Mouse (Mus musculus): ENCODE data around the gene Clic1. TPM values are rescaled to one million over a fixed set of nuclear protein-coding genes. Genes with fewer than 3 reads are reported as not detected.

Gene Clic1
- total and polyA plus RNA-seq, 3 experiments, result 32.5 to 44.4 (median 33.1) TPM

DNA sequence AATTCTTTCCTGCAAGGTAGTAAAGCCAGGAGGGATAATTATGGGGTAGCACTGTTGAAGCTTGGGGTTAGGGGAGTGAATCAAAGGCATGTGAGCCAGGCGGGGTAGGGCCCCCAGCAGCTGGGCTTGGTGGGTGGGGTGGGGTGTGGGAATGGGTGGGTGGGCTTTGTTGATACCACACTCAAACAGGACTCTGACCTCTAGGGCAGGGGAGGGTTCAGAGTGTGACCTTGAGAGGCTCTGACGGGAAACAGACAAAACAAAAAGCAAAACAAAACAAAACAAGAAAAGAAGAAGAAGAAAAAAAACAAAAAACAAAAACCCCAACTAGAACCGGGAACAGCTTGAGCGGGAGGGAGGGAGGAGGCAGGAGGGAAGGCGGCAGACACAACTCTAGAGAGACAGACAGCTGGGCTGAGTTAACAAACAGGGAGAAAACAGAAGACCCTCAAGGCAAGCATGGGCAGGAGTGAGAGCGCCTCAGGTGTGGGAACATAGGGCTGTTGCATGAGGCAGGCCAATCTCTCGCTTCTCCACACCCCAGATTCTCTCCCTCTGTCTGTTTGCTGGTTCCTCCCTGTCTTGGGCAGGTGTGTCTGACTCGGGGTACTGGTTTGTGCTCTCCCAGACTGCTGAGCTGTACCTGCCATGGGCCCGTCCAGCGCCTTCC is 26.9 kb downstream of the Clic1 start, which contains the start of gene Ly6g6e:
Gene Ly6g6e (plus strand): TSS at position 396 of the 670 bp plus-strand sequence.
- peak within 1 kb of the TSS; percentile 73 for H3K9ac ChIP-seq (ENCODE audit: low read depth, low read length)
- H3K79me2 ChIP-seq (replicated peaks; ENCODE audit: control insufficient read depth, insufficient read depth, low read length), result no peaks in the 10 kb centered on the region
- H3K27me3 ChIP-seq (ENCODE audit: control insufficient read depth, insufficient read depth, low read length), result no peaks in the 10 kb centered on the region
- peak within 1 kb of the TSS; percentile 57 for H3K4me3 ChIP-seq
- no peaks in the 10 kb centered on the region for H3K36me3 ChIP-seq (ENCODE audit: control insufficient read depth, insufficient read depth, low read length)
- peak within 1 kb of the TSS; percentile 68 for H3K27ac ChIP-seq
- peaks cover 8% of the 10 kb centered on the region for H3K4me1 ChIP-seq (ENCODE audit: control insufficient read depth, insufficient read depth, low read length)
- no peak for TF ChIP-seq EP300 (IDR thresholded peaks at IDR 0.05; ENCODE audit: insufficient read depth, low read depth, low read length)
- no peak for TF ChIP-seq POLR2A (IDR thresholded peaks at IDR 0.05; ENCODE audit: insufficient read depth, low read depth, low read length)
- no peak for TF ChIP-seq CTCF (IDR thresholded peaks at IDR 0.05)
- DNase-seq, result no peak
- WGBS, result 51% methylated on average over 10 of the region's 10 CpGs
- intact Hi-C loops (cut with DNase I), result no loop called here

DNA sequence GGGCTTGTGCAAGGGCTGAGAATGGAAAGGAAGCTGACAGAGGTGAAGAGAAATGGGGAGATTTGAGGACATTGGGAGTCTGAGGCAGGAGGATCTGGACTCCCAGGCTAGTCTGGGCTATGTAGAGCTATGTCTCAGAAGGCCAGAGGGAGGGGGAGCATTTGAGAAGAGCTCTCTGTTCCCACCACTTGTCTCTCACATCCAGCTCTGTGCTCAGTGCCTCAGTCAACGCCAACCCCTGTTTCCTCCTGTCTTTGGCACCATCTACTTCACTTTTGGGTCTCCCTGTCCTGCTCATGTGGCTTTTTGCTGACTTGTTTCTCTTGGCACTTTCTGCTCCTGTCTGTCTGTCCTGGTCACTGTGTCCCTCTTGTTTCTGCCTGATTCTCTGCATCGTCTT is 27.5 kb downstream of the Clic1 start:
- Histone ChIP-seq H3K79me2 (replicated peaks; ENCODE audit: control insufficient read depth, insufficient read depth, low read length) (no peaks in the 10 kb centered on the region), H3K4me1 (ENCODE audit: control insufficient read depth, insufficient read depth, low read length) (peaks cover 8% of the 10 kb centered on the region), H3K36me3 (ENCODE audit: control insufficient read depth, insufficient read depth, low read length) (no peaks in the 10 kb centered on the region), H3K27ac (peak overlapping the region; percentile 68), H3K9ac (ENCODE audit: low read depth, low read length) (peak overlapping the region; percentile 73), H3K4me3 (peak overlapping the region; percentile 57), H3K27me3 (ENCODE audit: control insufficient read depth, insufficient read depth, low read length) (no peaks in the 10 kb centered on the region)
- no peak for TF ChIP-seq CTCF (IDR thresholded peaks at IDR 0.05)
- TF ChIP-seq POLR2A (IDR thresholded peaks at IDR 0.05; ENCODE audit: insufficient read depth, low read depth, low read length), result no peak
- no peak for TF ChIP-seq EP300 (IDR thresholded peaks at IDR 0.05; ENCODE audit: insufficient read depth, low read depth, low read length)
- intact Hi-C loops (cut with DNase I), result no loop called here
- no peak for DNase-seq
- WGBS, result 34% methylated on average over 2 of the region's 2 CpGs

DNA sequence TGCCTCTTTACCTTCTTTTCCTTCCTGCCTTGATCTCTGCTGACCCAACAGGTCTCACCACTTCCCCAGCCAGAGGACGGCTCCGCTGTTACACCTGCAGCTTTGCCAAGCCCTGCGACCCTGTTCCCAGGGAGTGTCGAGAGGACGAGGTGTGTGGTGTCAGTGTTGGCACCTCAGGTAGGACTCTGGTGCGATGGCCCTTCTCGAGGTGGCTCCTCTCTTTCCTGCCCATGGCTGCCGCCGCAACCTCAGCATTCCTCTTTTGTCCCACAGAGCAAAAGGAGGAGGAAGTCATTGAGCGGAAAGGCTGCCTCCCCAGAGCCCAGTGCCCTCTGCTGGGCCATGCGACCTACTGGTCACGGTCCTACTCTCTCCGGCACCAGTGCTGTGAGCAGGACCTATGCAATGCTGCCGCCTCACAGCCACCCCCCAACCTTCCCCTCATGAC is 28.0 kb downstream of the Clic1 start, which contains the start of gene Ly6g6d:
Gene Ly6g6d (minus strand): TSS at position 280 of the 448 bp plus-strand sequence.
- H3K27ac ChIP-seq, result peak within 1 kb of the TSS; percentile 68
- no peaks in the 10 kb centered on the region for H3K36me3 ChIP-seq (ENCODE audit: control insufficient read depth, insufficient read depth, low read length)
- peak; percentile 69 to 73 for DNase-seq
- no peaks in the 10 kb centered on the region for H3K27me3 ChIP-seq (ENCODE audit: control insufficient read depth, insufficient read depth, low read length)
- 10% methylated on average over 14 of the region's 14 CpGs for WGBS
- H3K4me3 ChIP-seq, result peak within 1 kb of the TSS; percentile 57
- TF ChIP-seq EP300 (IDR thresholded peaks at IDR 0.05; ENCODE audit: insufficient read depth, low read depth, low read length) (no peak), CTCF (IDR thresholded peaks at IDR 0.05) (peak; percentile 76), POLR2A (IDR thresholded peaks at IDR 0.05; ENCODE audit: insufficient read depth, low read depth, low read length) (peak; percentile 55; the same call in 1 of the 2 replicates)
- H3K9ac ChIP-seq (ENCODE audit: low read depth, low read length), result peak within 1 kb of the TSS; percentile 73
- H3K4me1 ChIP-seq (ENCODE audit: control insufficient read depth, insufficient read depth, low read length), result peaks cover 8% of the 10 kb centered on the region
- intact Hi-C loops (cut with DNase I), result loop anchor here (1.0 kb wide), 1 partner anchor 57 kb away; no protein-coding TSS in a partner anchor
- no peaks in the 10 kb centered on the region for H3K79me2 ChIP-seq (replicated peaks; ENCODE audit: control insufficient read depth, insufficient read depth, low read length)

- WGBS, result 11% methylated on average over 9 of the region's 9 CpGs
- H3K4me3 ChIP-seq, result no peak overlapping the region
- H3K4me1 ChIP-seq (ENCODE audit: control insufficient read depth, insufficient read depth, low read length), result peaks cover 8% of the 10 kb centered on the region
- H3K9ac ChIP-seq (ENCODE audit: low read depth, low read length), result no peak overlapping the region
- no peaks in the 10 kb centered on the region for H3K27me3 ChIP-seq (ENCODE audit: control insufficient read depth, insufficient read depth, low read length)
- peak in 1 of 2 experiments; percentile 26 for DNase-seq
- TF ChIP-seq CTCF (IDR thresholded peaks at IDR 0.05), result peak; percentile 8; the same call in 1 of the 2 replicates
- TF ChIP-seq POLR2A (IDR thresholded peaks at IDR 0.05; ENCODE audit: insufficient read depth, low read depth, low read length), result no peak
- TF ChIP-seq EP300 (IDR thresholded peaks at IDR 0.05; ENCODE audit: insufficient read depth, low read depth, low read length), result no peak
- no peaks in the 10 kb centered on the region for H3K36me3 ChIP-seq (ENCODE audit: control insufficient read depth, insufficient read depth, low read length)
- intact Hi-C loops (cut with DNase I), result no loop called here
- H3K79me2 ChIP-seq (replicated peaks; ENCODE audit: control insufficient read depth, insufficient read depth, low read length), result no peaks in the 10 kb centered on the region
- no peak overlapping the region for H3K27ac ChIP-seq
Measured at GRCm38 (mm10) chr17:35079778-35080177, 30.0 kb downstream of the Clic1 start.

- intact Hi-C loops (cut with DNase I), result no loop called here
- Histone ChIP-seq H3K27ac (no peak overlapping the region), H3K79me2 (replicated peaks; ENCODE audit: control insufficient read depth, insufficient read depth, low read length) (no peaks in the 10 kb centered on the region), H3K4me1 (ENCODE audit: control insufficient read depth, insufficient read depth, low read length) (peaks cover 8% of the 10 kb centered on the region), H3K36me3 (ENCODE audit: control insufficient read depth, insufficient read depth, low read length) (no peaks in the 10 kb centered on the region), H3K4me3 (no peak overlapping the region), H3K27me3 (ENCODE audit: control insufficient read depth, insufficient read depth, low read length) (no peaks in the 10 kb centered on the region), H3K9ac (ENCODE audit: low read depth, low read length) (no peak overlapping the region)
- TF ChIP-seq EP300 (IDR thresholded peaks at IDR 0.05; ENCODE audit: insufficient read depth, low read depth, low read length) (no peak), POLR2A (IDR thresholded peaks at IDR 0.05; ENCODE audit: insufficient read depth, low read depth, low read length) (no peak)
- no peak for DNase-seq
- 35% methylated on average over 6 of the region's 6 CpGs for WGBS
Measured at GRCm38 (mm10) chr17:35080248-35080647, 30.5 kb downstream of the Clic1 start.

DNA sequence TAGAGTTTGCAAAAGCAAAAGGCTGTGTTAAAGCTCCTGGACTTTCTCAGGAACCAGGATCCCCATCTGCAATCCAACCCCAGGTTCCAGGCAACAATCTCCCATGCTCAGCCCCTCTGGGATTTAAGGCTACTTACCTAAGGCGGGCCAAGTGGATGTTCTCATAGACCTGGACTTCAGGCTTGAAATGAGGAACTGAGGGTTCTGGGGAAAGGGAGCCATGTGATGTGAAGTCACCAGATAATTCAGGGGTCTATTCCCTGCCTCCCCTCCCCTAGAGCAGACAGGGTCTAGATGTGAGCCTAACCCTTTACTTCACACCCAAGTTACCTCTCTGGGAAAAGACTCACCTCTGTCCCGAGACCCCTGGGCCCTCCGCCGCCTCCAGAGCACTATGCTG is 30.9 kb downstream of the Clic1 start:
- Histone ChIP-seq H3K9ac (ENCODE audit: low read depth, low read length) (no peak overlapping the region), H3K36me3 (ENCODE audit: control insufficient read depth, insufficient read depth, low read length) (no peaks in the 10 kb centered on the region), H3K79me2 (replicated peaks; ENCODE audit: control insufficient read depth, insufficient read depth, low read length) (no peaks in the 10 kb centered on the region), H3K27ac (no peak overlapping the region), H3K27me3 (ENCODE audit: control insufficient read depth, insufficient read depth, low read length) (no peaks in the 10 kb centered on the region), H3K4me3 (no peak overlapping the region), H3K4me1 (ENCODE audit: control insufficient read depth, insufficient read depth, low read length) (peaks cover 8% of the 10 kb centered on the region)
- TF ChIP-seq EP300 (IDR thresholded peaks at IDR 0.05; ENCODE audit: insufficient read depth, low read depth, low read length) (no peak), POLR2A (IDR thresholded peaks at IDR 0.05; ENCODE audit: insufficient read depth, low read depth, low read length) (no peak), CTCF (IDR thresholded peaks at IDR 0.05) (no peak)
- 93% methylated on average over 4 of the region's 4 CpGs for WGBS
- DNase-seq, result no peak
- intact Hi-C loops (cut with DNase I), result no loop called here
